Mouse (Mus musculus): ENCODE results near the gene Magoh. TPM values are rescaled to one million over a fixed set of nuclear protein-coding genes. Genes with fewer than 3 reads are reported as not detected.
A peak's percentile ranks its signal among the peaks of the same experiment; 100 is the strongest.

Magoh gene
- polyA plus RNA-seq (2015; fragmentation: Nextera tagmentation; extraction: Ambion mirVana), result 87.7 and 88.8 TPM in 2 replicates

DNA sequence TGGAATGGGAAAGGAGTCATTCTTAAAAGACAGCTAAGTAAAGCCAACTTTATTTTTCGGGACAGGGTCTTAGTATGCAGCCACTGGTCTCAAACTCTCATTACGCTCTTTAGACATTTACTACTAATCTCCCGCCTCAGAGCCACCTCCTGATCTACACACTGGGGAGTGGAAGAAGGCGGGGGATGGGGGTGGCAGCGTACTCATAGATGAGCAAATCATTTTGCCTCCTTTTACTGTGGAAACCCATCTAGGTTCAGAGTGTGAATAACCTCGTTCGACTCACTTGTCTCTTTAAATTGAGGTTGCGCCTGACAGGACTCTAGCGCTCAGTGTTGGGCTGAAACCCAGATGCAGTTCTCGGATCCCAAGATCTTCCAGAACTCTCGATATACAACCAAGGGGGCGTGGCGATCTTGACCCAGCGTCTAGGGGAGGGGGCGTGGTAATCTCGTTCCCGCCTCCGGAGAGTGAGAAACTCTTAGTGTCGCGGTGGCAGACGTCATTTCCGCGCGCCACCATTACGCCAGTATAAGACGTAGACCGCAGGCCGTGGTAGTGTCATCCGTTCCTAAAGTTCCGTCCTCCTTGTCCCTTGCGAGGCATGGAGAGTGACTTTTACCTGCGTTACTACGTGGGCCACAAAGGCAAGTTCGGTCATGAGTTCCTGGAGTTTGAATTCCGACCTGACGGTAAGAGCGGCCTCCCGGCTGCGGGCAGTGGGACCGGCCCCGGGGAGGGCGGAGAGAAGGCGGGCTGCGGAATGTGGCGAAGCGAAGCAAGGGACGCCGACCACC is at the start of gene Magoh:
Gene Magoh (plus strand): TSS at position 502 of the 797 bp plus-strand sequence.
- WGBS, result 2% methylated on average over 45 of the region's 48 CpGs
- Histone ChIP-seq H3K27ac (ENCODE audit: low read depth, low read length) (peak within 1 kb of the TSS; percentile 80), H3K27me3 (replicated peaks; ENCODE audit: control insufficient read depth, insufficient read depth, low read length) (no peaks in the 10 kb centered on the region)

DNA sequence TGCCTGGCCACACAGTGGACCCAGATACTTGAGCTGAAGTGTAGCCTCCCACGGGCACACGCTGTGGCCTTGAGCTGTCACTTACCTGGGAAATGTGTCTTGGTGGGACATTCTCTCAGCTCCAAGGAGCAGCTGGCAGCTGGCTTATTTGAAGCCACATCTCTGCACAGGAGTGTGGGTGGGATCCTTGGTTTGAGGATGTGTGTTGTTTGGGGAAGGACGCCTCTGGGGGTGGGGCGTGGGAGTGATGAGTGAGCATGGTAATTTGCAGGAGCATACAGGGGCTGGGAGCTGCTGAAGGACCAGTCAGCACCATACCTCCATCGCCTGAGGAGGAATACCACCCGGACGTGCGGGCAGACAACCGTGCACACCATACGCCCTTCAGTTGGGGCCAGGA is 49.4 kb upstream of the Magoh start:
- H3K9ac ChIP-seq (ENCODE audit: low read depth, low read length), result peak overlapping the region; percentile 32
- peaks cover 87% of the 10 kb centered on the region for H3K4me1 ChIP-seq (ENCODE audit: control insufficient read depth, insufficient read depth, low read depth, low read length)
- no peak for ATAC-seq
- 29% methylated on average over 10 of the region's 10 CpGs for WGBS
- no peak overlapping the region for H3K4me3 ChIP-seq (ENCODE audit: low read length)
- no peaks in the 10 kb centered on the region for H3K36me3 ChIP-seq (ENCODE audit: control insufficient read depth, insufficient read depth, low read length)
- H3K27ac ChIP-seq (ENCODE audit: low read depth, low read length), result peak overlapping the region; percentile 60
- H3K9me3 ChIP-seq (ENCODE audit: control insufficient read depth, low read length), result no peaks in the 10 kb centered on the region
- no peak overlapping the region for H3K4me2 ChIP-seq (ENCODE audit: low read length)
- no peaks in the 10 kb centered on the region for H3K27me3 ChIP-seq (replicated peaks; ENCODE audit: control insufficient read depth, insufficient read depth, low read length)

More for the DNA sequence above, at the start of gene Magoh:
- peak within 1 kb of the TSS; percentile 68 for H3K4me3 ChIP-seq (ENCODE audit: low read length)
- peaks cover 8% of the 10 kb centered on the region; the same call in 1 of the 2 replicates for H3K36me3 ChIP-seq (ENCODE audit: control insufficient read depth, insufficient read depth, low read length)
- H3K9ac ChIP-seq (ENCODE audit: low read depth, low read length), result peak within 1 kb of the TSS; percentile 80
- no peaks in the 10 kb centered on the region for H3K9me3 ChIP-seq (ENCODE audit: control insufficient read depth, low read length)
- peak; percentile 96 for ATAC-seq
- peaks cover 11% of the 10 kb centered on the region for H3K4me1 ChIP-seq (ENCODE audit: control insufficient read depth, insufficient read depth, low read depth, low read length)
- peak within 1 kb of the TSS; percentile 73 for H3K4me2 ChIP-seq (ENCODE audit: low read length)

DNA sequence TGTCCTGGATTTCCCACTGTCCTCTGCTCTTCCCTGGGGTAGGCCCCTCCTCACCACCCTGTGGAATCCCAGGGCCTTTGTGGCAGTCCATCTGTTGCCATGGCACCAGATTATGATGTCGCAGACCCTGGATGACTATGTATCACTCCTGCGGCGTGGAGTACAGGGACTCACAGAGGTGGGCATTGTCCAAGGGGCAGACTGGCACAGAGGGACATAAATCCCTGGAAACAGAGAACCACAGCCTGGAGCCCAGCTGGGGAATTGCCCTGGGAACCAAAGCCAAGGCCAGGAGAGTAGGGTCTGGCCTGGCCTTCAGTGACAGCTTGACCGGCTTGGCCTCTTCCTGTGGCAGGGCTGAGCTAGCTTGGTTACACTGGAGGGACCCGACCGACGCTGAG is 48.7 kb upstream of the Magoh start:
- Histone ChIP-seq H3K9me3 (ENCODE audit: control insufficient read depth, low read length) (no peaks in the 10 kb centered on the region), H3K4me1 (ENCODE audit: control insufficient read depth, insufficient read depth, low read depth, low read length) (peaks cover 87% of the 10 kb centered on the region), H3K27ac (ENCODE audit: low read depth, low read length) (peak overlapping the region; percentile 60), H3K4me2 (ENCODE audit: low read length) (no peak overlapping the region), H3K27me3 (replicated peaks; ENCODE audit: control insufficient read depth, insufficient read depth, low read length) (no peaks in the 10 kb centered on the region), H3K36me3 (ENCODE audit: control insufficient read depth, insufficient read depth, low read length) (no peaks in the 10 kb centered on the region), H3K4me3 (ENCODE audit: low read length) (no peak overlapping the region), H3K9ac (ENCODE audit: low read depth, low read length) (peak overlapping the region; percentile 45)
- ATAC-seq, result peak; percentile 55
- WGBS, result 19% methylated on average over 7 of the region's 7 CpGs

DNA sequence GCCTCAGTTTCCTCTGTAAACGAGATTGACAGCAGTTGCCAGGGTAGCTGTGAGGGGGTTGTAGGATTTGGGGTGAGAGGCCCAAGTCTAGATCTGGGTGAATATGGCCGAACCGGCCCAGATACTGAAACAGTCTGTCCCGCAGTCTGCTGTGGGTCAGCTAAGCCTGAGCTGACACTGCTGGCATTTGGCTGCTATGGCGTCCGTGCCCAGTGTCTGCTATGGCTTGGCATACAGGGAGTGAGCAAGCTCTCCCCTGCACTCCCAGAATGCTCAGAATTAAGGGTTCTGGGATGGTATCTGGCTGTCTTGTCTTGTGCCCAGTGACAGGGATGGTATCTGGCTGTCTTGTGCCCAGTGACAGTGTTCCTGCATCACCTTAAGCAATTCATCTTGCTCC is 47.9 kb upstream of the Magoh start:
- no peak overlapping the region for H3K4me3 ChIP-seq (ENCODE audit: low read length)
- H3K27me3 ChIP-seq (replicated peaks; ENCODE audit: control insufficient read depth, insufficient read depth, low read length), result no peaks in the 10 kb centered on the region
- 79% methylated on average over 6 of the region's 6 CpGs for WGBS
- no peaks in the 10 kb centered on the region for H3K36me3 ChIP-seq (ENCODE audit: control insufficient read depth, insufficient read depth, low read length)
- peaks cover 91% of the 10 kb centered on the region for H3K4me1 ChIP-seq (ENCODE audit: control insufficient read depth, insufficient read depth, low read depth, low read length)
- no peak overlapping the region for H3K9ac ChIP-seq (ENCODE audit: low read depth, low read length)
- no peak overlapping the region for H3K4me2 ChIP-seq (ENCODE audit: low read length)
- no peak for ATAC-seq
- peak overlapping the region; percentile 60 for H3K27ac ChIP-seq (ENCODE audit: low read depth, low read length)
- H3K9me3 ChIP-seq (ENCODE audit: control insufficient read depth, low read length), result no peaks in the 10 kb centered on the region

DNA sequence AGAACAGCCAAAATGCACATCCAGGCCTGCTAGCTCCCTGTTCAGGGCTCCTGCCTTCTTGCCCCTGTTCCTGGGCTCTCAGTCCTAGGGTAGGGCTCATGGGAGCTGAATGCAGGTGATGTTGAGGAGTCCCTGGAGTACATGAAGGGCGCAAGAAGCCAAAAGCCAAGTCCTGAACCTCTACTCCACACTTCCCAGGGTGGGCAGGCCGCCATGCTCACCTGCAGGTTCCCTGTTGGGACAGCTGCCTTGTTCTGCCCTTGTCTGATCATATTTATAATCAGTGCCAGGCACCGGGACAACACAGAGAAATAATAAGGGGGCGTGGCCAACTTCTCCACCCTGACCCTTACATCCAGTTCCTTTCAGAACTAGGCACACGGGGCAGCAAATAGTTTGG is 46.0 kb upstream of the Magoh start:
- Histone ChIP-seq H3K27ac (ENCODE audit: low read depth, low read length) (no peak overlapping the region; the same call in 1 of the 2 replicates), H3K4me3 (ENCODE audit: low read length) (no peak overlapping the region), H3K9ac (ENCODE audit: low read depth, low read length) (no peak overlapping the region), H3K4me1 (ENCODE audit: control insufficient read depth, insufficient read depth, low read depth, low read length) (peaks cover 92% of the 10 kb centered on the region), H3K4me2 (ENCODE audit: low read length) (no peak overlapping the region), H3K27me3 (replicated peaks; ENCODE audit: control insufficient read depth, insufficient read depth, low read length) (no peaks in the 10 kb centered on the region), H3K36me3 (ENCODE audit: control insufficient read depth, insufficient read depth, low read length) (no peaks in the 10 kb centered on the region), H3K9me3 (ENCODE audit: control insufficient read depth, low read length) (no peaks in the 10 kb centered on the region)
- 69% methylated on average over 5 of the region's 5 CpGs for WGBS
- no peak for ATAC-seq

DNA sequence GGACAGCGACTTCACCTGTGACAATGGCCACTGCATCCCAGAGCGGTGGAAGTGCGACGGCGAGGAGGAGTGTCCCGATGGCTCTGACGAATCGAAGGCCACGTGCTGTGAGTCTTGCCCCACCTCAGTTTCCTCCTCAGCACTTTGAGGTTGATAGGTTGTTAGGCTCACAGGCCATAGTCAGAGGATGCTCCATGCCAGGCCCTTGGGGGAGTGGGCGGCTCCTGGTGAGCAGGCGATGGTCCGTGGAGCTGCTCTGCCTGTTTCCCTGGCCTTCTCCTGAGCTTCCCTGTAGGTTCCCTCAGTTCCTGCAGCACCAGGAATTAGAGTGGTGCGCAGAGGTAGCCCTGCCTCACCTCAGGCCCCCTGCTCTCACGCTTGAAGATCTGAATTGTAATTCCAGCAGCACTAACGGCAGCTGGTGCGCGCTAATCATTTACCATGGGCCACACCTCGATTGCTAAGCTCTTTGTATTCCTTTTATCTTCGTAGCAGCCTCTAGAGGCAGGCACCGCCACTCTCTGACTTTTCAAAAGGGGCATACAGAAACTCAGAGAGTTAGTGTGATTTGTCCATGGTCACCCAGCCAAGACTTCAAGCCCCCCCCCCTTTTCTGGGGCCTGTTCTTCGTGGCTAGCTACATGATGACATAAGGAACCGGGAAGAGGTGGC is 44.8 kb upstream of the Magoh start:
- WGBS, result 32% methylated on average over 22 of the region's 22 CpGs
- no peaks in the 10 kb centered on the region for H3K9me3 ChIP-seq (ENCODE audit: control insufficient read depth, low read length)
- no peaks in the 10 kb centered on the region for H3K36me3 ChIP-seq (ENCODE audit: control insufficient read depth, insufficient read depth, low read length)
- H3K4me2 ChIP-seq (ENCODE audit: low read length), result 0 out of 2 replicates have a peak overlapping the region, but pooled peaks have one; percentile 15
- no peak overlapping the region for H3K4me3 ChIP-seq (ENCODE audit: low read length)
- H3K27me3 ChIP-seq (replicated peaks; ENCODE audit: control insufficient read depth, insufficient read depth, low read length), result no peaks in the 10 kb centered on the region
- H3K9ac ChIP-seq (ENCODE audit: low read depth, low read length), result peak overlapping the region; percentile 58
- peak overlapping the region; percentile 80 for H3K27ac ChIP-seq (ENCODE audit: low read depth, low read length)
- no peak for ATAC-seq
- peaks cover 79% of the 10 kb centered on the region for H3K4me1 ChIP-seq (ENCODE audit: control insufficient read depth, insufficient read depth, low read depth, low read length)

DNA sequence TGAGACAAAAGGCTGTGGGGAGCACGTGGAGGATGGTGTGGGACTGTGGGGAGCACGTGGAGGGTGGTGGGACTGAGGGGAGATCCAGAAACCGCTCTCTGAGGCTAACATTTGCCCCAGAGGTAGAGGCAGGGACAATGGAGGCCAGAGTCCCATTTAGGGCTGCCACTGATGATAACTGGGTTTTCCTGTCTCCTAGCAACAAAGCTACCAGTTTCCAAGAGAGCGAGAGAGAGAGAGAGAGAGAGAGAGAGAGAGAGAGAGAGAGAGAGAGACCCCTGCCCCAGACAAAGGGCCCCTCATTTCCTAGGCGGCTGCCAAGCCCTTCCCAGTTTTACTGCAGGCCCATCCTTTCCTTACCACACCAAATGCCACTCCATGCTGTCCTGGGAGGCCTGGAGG is 44.0 kb upstream of the Magoh start:
- 15% methylated on average over 5 of the region's 5 CpGs for WGBS
- no peak overlapping the region for H3K4me2 ChIP-seq (ENCODE audit: low read length)
- ATAC-seq, result peak; percentile 14; the same call in 1 of the 2 replicates
- H3K36me3 ChIP-seq (ENCODE audit: control insufficient read depth, insufficient read depth, low read length), result no peaks in the 10 kb centered on the region
- no peak overlapping the region for H3K4me3 ChIP-seq (ENCODE audit: low read length)
- peak overlapping the region; percentile 58 for H3K9ac ChIP-seq (ENCODE audit: low read depth, low read length)
- H3K27me3 ChIP-seq (replicated peaks; ENCODE audit: control insufficient read depth, insufficient read depth, low read length), result no peaks in the 10 kb centered on the region
- H3K4me1 ChIP-seq (ENCODE audit: control insufficient read depth, insufficient read depth, low read depth, low read length), result peaks cover 72% of the 10 kb centered on the region
- peak overlapping the region; percentile 80 for H3K27ac ChIP-seq (ENCODE audit: low read depth, low read length)
- H3K9me3 ChIP-seq (ENCODE audit: control insufficient read depth, low read length), result no peaks in the 10 kb centered on the region

DNA sequence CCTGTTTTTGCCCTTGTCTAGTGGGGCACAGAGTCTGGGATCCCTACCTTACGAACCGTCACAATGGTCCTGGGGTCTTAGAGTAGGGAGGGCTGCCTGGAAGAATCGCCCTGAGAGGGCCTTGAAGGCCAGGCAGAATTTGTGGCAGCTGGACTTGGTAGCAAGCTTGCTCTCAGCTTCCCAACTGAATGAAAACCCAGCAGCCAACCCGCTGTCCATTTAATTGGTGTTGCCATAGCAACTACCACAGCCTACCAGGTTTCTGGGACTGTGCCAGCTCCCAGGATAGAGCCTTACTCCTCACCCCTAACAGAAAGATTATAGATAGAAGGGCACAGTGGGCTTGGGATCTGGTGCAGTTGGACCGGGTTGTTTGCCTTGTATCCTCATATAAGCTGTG is 42.8 kb upstream of the Magoh start:
- Histone ChIP-seq H3K27ac (ENCODE audit: low read depth, low read length) (peak overlapping the region; percentile 80), H3K36me3 (ENCODE audit: control insufficient read depth, insufficient read depth, low read length) (no peaks in the 10 kb centered on the region), H3K4me1 (ENCODE audit: control insufficient read depth, insufficient read depth, low read depth, low read length) (peaks cover 61% of the 10 kb centered on the region), H3K27me3 (replicated peaks; ENCODE audit: control insufficient read depth, insufficient read depth, low read length) (no peaks in the 10 kb centered on the region), H3K9me3 (ENCODE audit: control insufficient read depth, low read length) (no peaks in the 10 kb centered on the region), H3K4me2 (ENCODE audit: low read length) (no peak overlapping the region), H3K4me3 (ENCODE audit: low read length) (no peak overlapping the region), H3K9ac (ENCODE audit: low read depth, low read length) (no peak overlapping the region)
- WGBS, result 21% methylated on average over 5 of the region's 5 CpGs
- ATAC-seq, result peak; percentile 31; the same call in 1 of the 2 replicates

DNA sequence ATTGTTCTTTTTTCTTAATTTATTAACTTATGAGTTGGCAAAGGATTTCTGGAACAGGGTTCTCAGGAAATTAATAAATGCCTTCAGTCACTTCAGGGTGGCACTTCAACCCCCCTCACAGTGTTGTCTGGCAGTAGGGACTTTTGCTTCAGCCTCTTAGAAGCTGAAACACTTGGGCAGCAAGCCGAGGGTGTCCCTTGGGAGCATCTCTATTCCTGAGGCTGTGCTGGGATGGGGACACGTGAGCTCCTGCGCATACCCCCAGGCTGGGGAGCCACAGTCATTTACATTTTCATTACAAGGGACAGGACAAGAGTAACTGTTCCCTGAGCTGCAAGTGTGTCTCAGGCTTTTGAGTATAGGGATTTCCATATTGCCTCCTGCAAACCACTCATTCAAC is 41.6 kb upstream of the Magoh start:
- Histone ChIP-seq H3K27ac (ENCODE audit: low read depth, low read length) (no peak overlapping the region), H3K9ac (ENCODE audit: low read depth, low read length) (no peak overlapping the region), H3K4me3 (ENCODE audit: low read length) (no peak overlapping the region), H3K4me2 (ENCODE audit: low read length) (no peak overlapping the region), H3K4me1 (ENCODE audit: control insufficient read depth, insufficient read depth, low read depth, low read length) (peaks cover 54% of the 10 kb centered on the region), H3K9me3 (ENCODE audit: control insufficient read depth, low read length) (no peaks in the 10 kb centered on the region), H3K36me3 (ENCODE audit: control insufficient read depth, insufficient read depth, low read length) (no peaks in the 10 kb centered on the region), H3K27me3 (replicated peaks; ENCODE audit: control insufficient read depth, insufficient read depth, low read length) (no peaks in the 10 kb centered on the region)
- ATAC-seq, result no peak
- 43% methylated on average over 3 of the region's 3 CpGs for WGBS

Data from hindbrain, embryonic 16.5 days (tissue).